Mouse (Mus musculus) forebrain, postnatal 0 days (tissue): ENCODE measurements at regions not wholly inside any gene's neighbourhood (a gene's known extent, or its start where the extent isn't known, plus 50 kb on each side); places are given as distances from the start of the nearest gene placed in this dataset.

ENCODE experiments used
- ATAC-seq: fragments of 200-750 bp; cut with Nextera tagmentation; 2 replicates; pipeline ENCODE4 v1.8.0; 2017; ENCODE audit warnings: mild to moderate bottlenecking, moderate library complexity
- DNase-seq: peaks from one replicate; pipeline ENCODE4 v3.0.0-alpha.2; 2015
- H3K27ac ChIP-seq: fragments of 300-500 bp; sonication (generic); 2 replicates; pipeline ENCODE4 v1.5.1; 2014; ENCODE audit warnings: low read depth, mild to moderate bottlenecking, antibody characterized with exemption, low read length, moderate library complexity, mixed read lengths
- H3K27me3 ChIP-seq: fragments of 300-500 bp; sonication (generic); 2 replicates; pipeline ENCODE4 v1.6.1; 2014; ENCODE audit warnings: mild to moderate bottlenecking, low read length, mixed read lengths; ENCODE audit not compliant: insufficient read depth
- H3K36me3 ChIP-seq: fragments of 300-500 bp; sonication (generic); 2 replicates; pipeline ENCODE4 v1.6.1; 2014; ENCODE audit warnings: mild to moderate bottlenecking, moderate library complexity; ENCODE audit not compliant: insufficient read depth
- H3K4me1 ChIP-seq: fragments of 300-500 bp; sonication (generic); 2 replicates; pipeline ENCODE4 v1.6.1; 2014; ENCODE audit warnings: antibody characterized with exemption; ENCODE audit not compliant: insufficient read depth
- H3K4me2 ChIP-seq: fragments of 300-500 bp; sonication (generic); 2 replicates; pipeline ENCODE4 v1.6.1; 2014; ENCODE audit warnings: low read depth, mild to moderate bottlenecking, moderate library complexity
- H3K4me3 ChIP-seq: fragments of 300-500 bp; sonication (generic); 2 replicates; pipeline ENCODE4 v1.5.1; 2014; ENCODE audit warnings: low read depth, low read length, mixed read lengths
- H3K9ac ChIP-seq: fragments of 300-500 bp; sonication (generic); 2 replicates; pipeline ENCODE4 v1.6.1; 2014; ENCODE audit warnings: mild to moderate bottlenecking
- H3K9me3 ChIP-seq: fragments of 300-500 bp; sonication (generic); 2 replicates; pipeline ENCODE4 v1.6.1; 2016; ENCODE audit warnings: low read length
- CTCF ChIP-seq: sonication (generic); IDR thresholded peaks from 2 replicates; pipeline ENCODE4 v1.5.1; 2016; ENCODE audit warnings: antibody characterized with exemption, control low read depth, low read depth
- WGBS: fragments of 180-500 bp; shearing (Covaris S2); extraction: QIAGEN DNeasy Blood & Tissue Kit; methylation state at CpG from one replicate; pipeline ENCODE4 v1.1.7; 2014; 5-methylcytosine and 5-hydroxymethylcytosine counted together

GRCm38 (mm10) chr8:50802938-50803337, 1959.2 kb upstream of the Tenm3 start:
- Histone ChIP-seq H3K27me3 (no peaks in the 10 kb centered on the region), H3K36me3 (no peaks in the 10 kb centered on the region), H3K4me2 (no peak overlapping the region), H3K27ac (no peak overlapping the region), H3K4me3 (no peak overlapping the region), H3K9me3 (no peaks in the 10 kb centered on the region), H3K4me1 (no peaks in the 10 kb centered on the region), H3K9ac (no peak overlapping the region)
- TF ChIP-seq CTCF = no peak
- ATAC-seq (peak; percentile 63; the same call in 1 of the 2 replicates), DNase-seq (no peak)
- WGBS = 64% methylated on average over 4 of the region's 4 CpGs

GRCm38 (mm10) chr8:50787441-50787840, 1943.7 kb upstream of the Tenm3 start:
- Histone ChIP-seq H3K9me3 (no peaks in the 10 kb centered on the region), H3K4me2 (no peak overlapping the region), H3K27me3 (no peaks in the 10 kb centered on the region), H3K36me3 (no peaks in the 10 kb centered on the region), H3K4me1 (no peaks in the 10 kb centered on the region), H3K4me3 (no peak overlapping the region), H3K27ac (no peak overlapping the region), H3K9ac (no peak overlapping the region)
- DNase-seq (no peak), ATAC-seq (no peak)
- TF ChIP-seq CTCF = no peak

- H3K4me1 ChIP-seq = no peaks in the 10 kb centered on the region
- H3K9ac ChIP-seq = no peak overlapping the region
- 81% methylated on average over 4 of the region's 4 CpGs for WGBS
- TF ChIP-seq CTCF = no peak
- no peak overlapping the region for H3K27ac ChIP-seq
- ATAC-seq = peak; percentile 59
- DNase-seq = peak; percentile 35
- no peaks in the 10 kb centered on the region for H3K9me3 ChIP-seq
- no peak overlapping the region for H3K4me3 ChIP-seq
- H3K36me3 ChIP-seq = no peaks in the 10 kb centered on the region
- H3K27me3 ChIP-seq = no peaks in the 10 kb centered on the region
- H3K4me2 ChIP-seq = no peak overlapping the region
These were observed 1926.9 kb upstream of the Tenm3 start for GRCm38 (mm10) chr8:50770671-50771070.
